Mouse (Mus musculus): ENCODE data around the gene Smpd2. TPM values are rescaled to one million over a fixed set of nuclear protein-coding genes. Genes with fewer than 3 reads are reported as not detected.

The Smpd2 gene
- total and polyA plus RNA-seq, 3 experiments: 8.9 to 15.4 (median 11.3) TPM

GRCm38 (mm10) chr10:41464401-41464955, 25.7 kb downstream of the Smpd2 start:
- H3K27ac ChIP-seq (ENCODE audit: insufficient read depth, low read depth): no peak overlapping the region
- H3K4me3 ChIP-seq (replicated peaks in 1 of 3; ENCODE audit: low read depth in 2 of 3, low read length in 2 of 3, poor library complexity in 1 of 3): no peak overlapping the region
- H3K4me1 ChIP-seq (ENCODE audit: control insufficient read depth in 1 of 2, insufficient read depth in 2 of 2): peaks cover 0 to 9% of the 10 kb centered on the region in 2 experiments; a peak in 2 of 4 replicates
- no peak for TF ChIP-seq SIN3A (IDR thresholded peaks at IDR 0.05; ENCODE audit: low read length)
- TF ChIP-seq ELF1 (IDR thresholded peaks at IDR 0.05; ENCODE audit: low read depth, low read length): no peak
- no peak for TF ChIP-seq ZMIZ1 (IDR thresholded peaks at IDR 0.05; ENCODE audit: low read depth, low read length)
- H3K27me3 ChIP-seq (replicated peaks): no peaks in the 10 kb centered on the region
- no peaks in the 10 kb centered on the region for H3K79me2 ChIP-seq (replicated peaks; ENCODE audit: control insufficient read depth, extremely low read depth, insufficient read depth, poor library complexity, severe bottlenecking)
- dilution Hi-C loops (cut with MboI; ENCODE audit: extremely low pct_ligation_motif_present, extremely low pct_unique_long_range_greater_than_20kb, low sequenced_read_pairs) (no loop called here), in situ Hi-C loops (cut with MboI; ENCODE audit: low pct_ligation_motif_present, low pct_unique_long_range_greater_than_20kb, low sequenced_read_pairs) (no loop called here)
- DNase-seq (ENCODE audit: extremely low read depth): no peak
- no peak overlapping the region for H3K9ac ChIP-seq (ENCODE audit: insufficient read depth, low read depth)
- peaks cover 28 to 69% of the 10 kb centered on the region in 2 experiments for H3K36me3 ChIP-seq (replicated peaks in 1 of 2; ENCODE audit: control insufficient read depth in 1 of 2, insufficient read depth in 1 of 2, low read length in 1 of 2)
- no peaks in the 10 kb centered on the region for H3K9me3 ChIP-seq (replicated peaks; ENCODE audit: low read length)
- no peak overlapping the region for H3K4me2 ChIP-seq (ENCODE audit: insufficient read depth, low read depth, poor library complexity, severe bottlenecking)

GRCm38 (mm10) chr10:41461057-41461722, 29.0 kb downstream of the Smpd2 start:
- in situ Hi-C loops (cut with MboI; ENCODE audit: low pct_ligation_motif_present, low pct_unique_long_range_greater_than_20kb, low sequenced_read_pairs) (no loop called here), dilution Hi-C loops (cut with MboI; ENCODE audit: extremely low pct_ligation_motif_present, extremely low pct_unique_long_range_greater_than_20kb, low sequenced_read_pairs) (no loop called here)
- Histone ChIP-seq H3K9ac (ENCODE audit: insufficient read depth, low read depth) (no peak overlapping the region), H3K27ac (ENCODE audit: insufficient read depth, low read depth) (no peak overlapping the region), H3K4me1 (ENCODE audit: control insufficient read depth in 1 of 2, insufficient read depth in 2 of 2) (peaks cover 0 to 9% of the 10 kb centered on the region in 2 experiments; a peak in 2 of 4 replicates), H3K9me3 (replicated peaks; ENCODE audit: low read length) (no peaks in the 10 kb centered on the region), H3K79me2 (replicated peaks; ENCODE audit: control insufficient read depth, extremely low read depth, insufficient read depth, poor library complexity, severe bottlenecking) (no peaks in the 10 kb centered on the region), H3K36me3 (replicated peaks in 1 of 2; ENCODE audit: control insufficient read depth in 1 of 2, insufficient read depth in 1 of 2, low read length in 1 of 2) (peaks cover 45 to 78% of the 10 kb centered on the region in 2 experiments), H3K27me3 (replicated peaks) (no peaks in the 10 kb centered on the region), H3K4me3 (replicated peaks in 1 of 3; ENCODE audit: low read depth in 2 of 3, low read length in 2 of 3, poor library complexity in 1 of 3) (no peak overlapping the region), H3K4me2 (ENCODE audit: insufficient read depth, low read depth, poor library complexity, severe bottlenecking) (no peak overlapping the region)
- no peak for DNase-seq (ENCODE audit: extremely low read depth)
- TF ChIP-seq IRF4 (IDR thresholded peaks at IDR 0.05; ENCODE audit: low read depth, low read length): no peak
- TF ChIP-seq TBP (conservative IDR thresholded peaks at IDR 0.05; ENCODE audit: low read depth, low read length): no peak
- no peak for TF ChIP-seq POLR2A (IDR thresholded peaks at IDR 0.05; ENCODE audit: low read depth, low read length)
- TF ChIP-seq SMC3 (IDR thresholded peaks at IDR 0.05; ENCODE audit: low read depth, low read length): no peak

- no peak overlapping the region for H3K27ac ChIP-seq (ENCODE audit: insufficient read depth, low read depth)
- no peak for DNase-seq (ENCODE audit: extremely low read depth)
- H3K36me3 ChIP-seq (replicated peaks in 1 of 2; ENCODE audit: control insufficient read depth in 1 of 2, insufficient read depth in 1 of 2, low read length in 1 of 2): peaks cover 52 to 80% of the 10 kb centered on the region in 2 experiments
- no peak overlapping the region for H3K9ac ChIP-seq (ENCODE audit: insufficient read depth, low read depth)
- H3K79me2 ChIP-seq (replicated peaks; ENCODE audit: control insufficient read depth, extremely low read depth, insufficient read depth, poor library complexity, severe bottlenecking): no peaks in the 10 kb centered on the region
- TF ChIP-seq KAT2A (IDR thresholded peaks at IDR 0.05; ENCODE audit: insufficient replicate concordance, low read length): no peak
- TF ChIP-seq POLR2A (IDR thresholded peaks at IDR 0.05; ENCODE audit: low read depth, low read length): no peak
- TF ChIP-seq E2F4 (IDR thresholded peaks at IDR 0.05; ENCODE audit: insufficient replicate concordance, low read depth, low read length): no peak
- no peak for TF ChIP-seq CHD1 (IDR thresholded peaks at IDR 0.05; ENCODE audit: low read depth, low read length)
- in situ Hi-C loops (cut with MboI; ENCODE audit: low pct_ligation_motif_present, low pct_unique_long_range_greater_than_20kb, low sequenced_read_pairs) (no loop called here), dilution Hi-C loops (cut with MboI; ENCODE audit: extremely low pct_ligation_motif_present, extremely low pct_unique_long_range_greater_than_20kb, low sequenced_read_pairs) (no loop called here)
- peaks cover 0 to 9% of the 10 kb centered on the region in 2 experiments; a peak in 2 of 4 replicates for H3K4me1 ChIP-seq (ENCODE audit: control insufficient read depth in 1 of 2, insufficient read depth in 2 of 2)
- H3K4me3 ChIP-seq (replicated peaks in 1 of 3; ENCODE audit: low read depth in 2 of 3, low read length in 2 of 3, poor library complexity in 1 of 3): no peak overlapping the region
- H3K27me3 ChIP-seq (replicated peaks): no peaks in the 10 kb centered on the region
- H3K4me2 ChIP-seq (ENCODE audit: insufficient read depth, low read depth, poor library complexity, severe bottlenecking): no peak overlapping the region
- no peaks in the 10 kb centered on the region for H3K9me3 ChIP-seq (replicated peaks; ENCODE audit: low read length)
These were observed 29.7 kb downstream of the Smpd2 start for GRCm38 (mm10) chr10:41460501-41460900.

Measured in CH12.LX (cell line).